Mouse (Mus musculus) stomach, postnatal 0 days (tissue): ENCODE data around the gene Sphk1.

Experiments
- CTCF ChIP-seq: IDR thresholded peaks from 2 replicates; pipeline ENCODE4 v1.5.1; 2016; ENCODE audit warnings: antibody characterized with exemption, low read depth, mild to moderate bottlenecking, moderate library complexity
- EP300 ChIP-seq: optimal IDR thresholded peaks from 2 replicates; pipeline ENCODE3; 2016; ENCODE audit warnings: antibody characterized with exemption

- no peak for TF ChIP-seq EP300
- TF ChIP-seq CTCF: no peak
Measured at GRCm38 (mm10) chr11:116522886-116523698, 7.6 kb upstream of the Sphk1 start.
